Mouse (Mus musculus) gastrocnemius, postnatal 14 days (tissue): ENCODE results near the gene Cd5. TPM values are rescaled to one million over a fixed set of nuclear protein-coding genes. Genes with fewer than 3 reads are reported as not detected.

Experiments used
- DNase-seq: peaks from one replicate; pipeline ENCODE4 v3.0.0; 2021; ENCODE audit warnings: mixed read lengths
- intact Hi-C: fragments of 180-260 bp; cut with DNase I; formaldehyde crosslinking; loops from one replicate; pipeline ENCODE4 v1.15.1; 2025; ENCODE audit warnings: low total_unique reads
- total RNA-seq, 2 experiments: library from RNA; stranded (reverse); gene quantifications; 2 replicates each; pipeline ENCODE4 v1.2.3; 2021

Gene Cd5
- total RNA-seq, 2 experiments from 2014 or later, result not detected

GRCm38 (mm10) chr19:10710751-10711150 lies 28.1 kb downstream of the Cd5 start:
- intact Hi-C loops, result loop anchor here (5.0 kb wide), 4 partner anchors 38 to 252 kb away; no protein-coding TSS in a partner anchor
- no peak for DNase-seq

- DNase-seq, result peak; percentile 46
These were observed 28.7 kb downstream of the Cd5 start for GRCm38 (mm10) chr19:10710088-10710511.

GRCm38 (mm10) chr19:10709360-10710087 lies 29.3 kb downstream of the Cd5 start:
- intact Hi-C loops, result loop anchor here (5.0 kb wide), 4 partner anchors 37 to 253 kb away; no protein-coding TSS in a partner anchor
- DNase-seq, result peak; percentile 96

More at GRCm38 (mm10) chr19:10710088-10710511, 28.7 kb downstream of the Cd5 start:
- intact Hi-C loops, result loop anchor here (5.0 kb wide), 4 partner anchors 38 to 252 kb away; no protein-coding TSS in a partner anchor

GRCm38 (mm10) chr19:10708900-10709299 lies 29.9 kb downstream of the Cd5 start:
- intact Hi-C loops, result no loop called here
- DNase-seq, result no peak

- intact Hi-C loops, result loop anchor here (2.0 kb wide), 1 partner anchor 23 kb away; no protein-coding TSS in a partner anchor
- DNase-seq, result no peak
These were observed 30.9 kb downstream of the Cd5 start for GRCm38 (mm10) chr19:10707881-10708280.

GRCm38 (mm10) chr19:10707087-10707875 lies 31.5 kb downstream of the Cd5 start:
- DNase-seq, result no peak
- intact Hi-C loops, result loop anchor here (2.0 kb wide), 1 partner anchor 22 kb away; no protein-coding TSS in a partner anchor

- intact Hi-C loops, result no loop called here
- DNase-seq, result no peak
These were observed 35.3 kb downstream of the Cd5 start for GRCm38 (mm10) chr19:10703470-10703869.

- intact Hi-C loops, result no loop called here
- DNase-seq, result no peak
These were observed 36.7 kb downstream of the Cd5 start for GRCm38 (mm10) chr19:10702125-10702524.

- intact Hi-C loops, result no loop called here
- peak; percentile 54 for DNase-seq
These were observed 37.6 kb downstream of the Cd5 start for GRCm38 (mm10) chr19:10701013-10701726.

- peak; percentile 3 for DNase-seq
- intact Hi-C loops, result no loop called here
These were observed 39.0 kb downstream of the Cd5 start for GRCm38 (mm10) chr19:10699851-10700250.

- DNase-seq, result no peak
These were observed 40.4 kb downstream of the Cd5 start for GRCm38 (mm10) chr19:10698131-10698991.

GRCm38 (mm10) chr19:10695801-10696200 lies 43.0 kb downstream of the Cd5 start:
- no peak for DNase-seq
- intact Hi-C loops, result no loop called here

More at GRCm38 (mm10) chr19:10698131-10698991, 40.4 kb downstream of the Cd5 start:
- intact Hi-C loops, result no loop called here

GRCm38 (mm10) chr19:10693926-10694682 lies 44.7 kb downstream of the Cd5 start:
- intact Hi-C loops, result no loop called here
- DNase-seq, result no peak

- DNase-seq, result no peak
- intact Hi-C loops, result no loop called here
These were observed 46.4 kb downstream of the Cd5 start for GRCm38 (mm10) chr19:10692361-10692760.

- intact Hi-C loops, result no loop called here
- no peak for DNase-seq
These were observed 47.1 kb downstream of the Cd5 start for GRCm38 (mm10) chr19:10691660-10692059.

GRCm38 (mm10) chr19:10691121-10691520 lies 47.7 kb downstream of the Cd5 start:
- intact Hi-C loops, result no loop called here
- DNase-seq, result no peak

GRCm38 (mm10) chr19:10690336-10690735 lies 48.5 kb downstream of the Cd5 start:
- DNase-seq, result no peak

More at GRCm38 (mm10) chr19:10690336-10690735, 48.5 kb downstream of the Cd5 start:
- intact Hi-C loops, result no loop called here
